Mouse (Mus musculus) retina, postnatal 7 days (tissue): ENCODE measurements at regions not wholly inside any gene's neighbourhood (a gene's known extent, or its start where the extent isn't known, plus 50 kb on each side); places are given as distances from the start of the nearest gene placed in this dataset.
"Not testable (repeated sequence)": the region's sequence is repeated elsewhere in the genome, so short reads cannot be mapped to it uniquely, and the experiment has no call there.

ENCODE experiments used
- DNase-seq: peaks from one replicate; pipeline ENCODE4 v3.0.0-alpha.2; 2012; ENCODE audit warnings: low read depth, low spot score

DNA sequence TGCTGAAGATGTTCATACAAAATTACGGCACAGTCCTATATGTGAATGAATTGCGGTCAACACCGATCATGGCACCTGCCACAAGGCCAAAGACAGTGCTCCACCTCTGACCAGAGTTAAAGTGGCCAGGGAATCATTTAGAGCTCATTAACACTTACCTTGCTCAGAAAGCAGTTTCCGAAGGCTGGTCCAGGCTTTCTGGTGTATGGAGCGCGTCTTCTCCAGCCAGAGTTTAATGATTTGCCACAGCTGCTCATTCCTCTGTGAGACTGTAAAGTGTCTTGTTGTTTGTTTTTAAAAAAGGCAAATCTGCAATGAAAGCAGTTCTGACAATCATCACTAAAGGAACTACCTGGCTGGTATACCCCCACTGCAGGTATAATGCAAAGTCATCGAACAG lies 256.7 kb downstream of the Nfkbiz start:
- no peak for DNase-seq

DNA sequence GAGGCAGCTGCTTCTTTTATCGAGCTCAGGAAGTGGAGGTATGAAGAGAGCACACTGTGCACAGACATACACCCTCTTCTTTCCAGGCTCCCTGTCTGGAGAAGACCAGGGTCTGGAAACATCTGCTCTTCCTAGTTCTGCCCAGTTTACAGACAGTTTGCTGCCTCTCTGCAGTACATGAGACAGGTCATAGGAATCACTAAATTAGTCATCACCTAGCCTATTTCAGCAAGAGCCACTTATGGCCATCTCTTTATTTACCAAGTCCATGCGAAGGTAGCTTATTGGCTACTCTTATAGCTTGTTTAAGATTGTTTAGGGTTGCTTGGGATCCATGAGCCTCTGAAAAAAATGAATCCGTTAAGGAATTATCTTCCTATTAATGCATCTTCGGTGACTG lies 257.9 kb downstream of the Nfkbiz start:
- no peak for DNase-seq

DNA sequence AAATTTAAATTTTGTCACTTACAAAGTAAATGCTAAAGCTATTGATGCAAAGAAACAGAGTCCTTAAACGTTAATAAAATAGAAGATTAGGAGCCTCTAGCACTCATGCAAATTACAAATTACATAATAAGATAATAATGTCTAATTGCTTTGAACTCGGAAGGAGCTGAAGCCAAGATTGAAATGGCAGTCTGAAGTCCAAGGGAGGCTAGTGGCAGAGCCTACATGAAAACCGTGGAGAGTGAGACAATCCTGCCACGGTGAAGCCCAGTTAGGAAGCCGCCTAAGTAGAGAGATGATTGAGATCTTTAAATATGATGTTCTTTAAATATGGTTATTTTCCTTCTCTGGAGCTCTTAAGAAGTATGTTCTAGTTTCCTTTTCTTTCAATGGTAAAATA lies 260.0 kb downstream of the Nfkbiz start:
- DNase-seq, result no peak

DNA sequence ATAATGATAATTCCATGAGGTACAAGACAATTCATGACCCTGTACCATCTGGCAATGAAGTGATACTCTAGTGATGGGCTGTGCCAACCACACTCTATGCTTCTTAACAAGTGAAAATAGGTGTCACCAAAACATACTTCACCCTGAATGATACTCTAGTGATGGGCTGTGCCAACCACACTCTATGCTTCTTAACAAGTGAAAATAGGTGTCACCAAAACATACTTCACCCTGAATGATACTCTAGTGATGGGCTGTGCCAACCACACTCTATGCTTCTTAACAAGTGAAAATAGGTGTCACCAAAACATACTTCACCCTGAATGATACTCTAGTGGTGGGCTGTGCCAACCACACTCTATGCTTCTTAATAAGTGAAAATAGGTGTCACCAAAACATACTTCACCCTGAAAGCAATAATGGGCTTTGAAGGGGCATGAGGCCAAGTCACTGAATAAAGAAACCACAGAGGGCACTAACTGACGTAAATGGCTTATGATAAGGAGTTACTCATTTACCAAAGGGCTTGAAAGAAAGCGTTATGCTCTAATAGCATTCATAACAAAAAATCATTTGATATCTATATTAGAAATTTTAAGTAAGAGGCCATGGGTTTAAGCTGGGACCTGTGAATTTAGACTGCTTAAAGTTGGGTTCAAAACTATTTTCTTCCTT lies 263.0 kb downstream of the Nfkbiz start:
- not testable (repeated sequence) for DNase-seq

DNA sequence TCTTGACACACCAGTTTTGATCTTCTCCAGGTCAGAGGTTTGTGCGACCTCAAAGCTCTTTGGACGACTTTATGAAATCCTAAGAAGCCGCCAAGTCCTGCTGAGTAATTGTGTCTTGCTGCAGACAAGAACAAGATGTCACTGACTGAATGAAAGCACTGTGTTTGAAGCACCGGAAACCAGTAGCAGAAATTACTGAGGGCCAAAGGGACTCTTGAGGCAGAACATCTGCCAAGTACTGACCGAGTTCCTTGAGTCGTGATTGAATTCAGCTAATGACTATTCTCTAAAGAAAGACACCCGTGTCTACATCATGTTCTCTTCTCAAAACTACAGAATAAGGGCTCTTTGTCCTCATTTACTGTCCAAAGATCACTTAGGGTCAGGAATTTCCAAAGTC lies 267.6 kb downstream of the Nfkbiz start:
- DNase-seq, result no peak

DNA sequence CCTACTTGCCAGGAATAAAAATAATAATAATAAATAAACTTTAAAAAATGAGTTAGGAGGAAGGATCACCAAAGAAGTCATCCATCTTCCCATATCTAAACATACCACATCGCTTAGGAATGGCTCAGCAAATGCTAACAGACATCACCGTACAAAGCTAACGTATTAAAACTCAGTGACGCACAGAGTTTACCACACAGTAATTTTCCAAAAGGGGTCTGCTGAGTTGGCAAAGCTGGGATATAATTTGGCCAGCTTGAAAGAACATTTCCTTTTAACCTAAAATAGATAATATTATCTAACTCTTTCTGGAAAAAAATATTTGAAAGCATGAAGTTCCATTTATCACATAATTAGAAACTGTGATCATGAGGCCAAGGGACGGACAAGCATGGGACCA lies 268.6 kb downstream of the Nfkbiz start:
- DNase-seq, result no peak

DNA sequence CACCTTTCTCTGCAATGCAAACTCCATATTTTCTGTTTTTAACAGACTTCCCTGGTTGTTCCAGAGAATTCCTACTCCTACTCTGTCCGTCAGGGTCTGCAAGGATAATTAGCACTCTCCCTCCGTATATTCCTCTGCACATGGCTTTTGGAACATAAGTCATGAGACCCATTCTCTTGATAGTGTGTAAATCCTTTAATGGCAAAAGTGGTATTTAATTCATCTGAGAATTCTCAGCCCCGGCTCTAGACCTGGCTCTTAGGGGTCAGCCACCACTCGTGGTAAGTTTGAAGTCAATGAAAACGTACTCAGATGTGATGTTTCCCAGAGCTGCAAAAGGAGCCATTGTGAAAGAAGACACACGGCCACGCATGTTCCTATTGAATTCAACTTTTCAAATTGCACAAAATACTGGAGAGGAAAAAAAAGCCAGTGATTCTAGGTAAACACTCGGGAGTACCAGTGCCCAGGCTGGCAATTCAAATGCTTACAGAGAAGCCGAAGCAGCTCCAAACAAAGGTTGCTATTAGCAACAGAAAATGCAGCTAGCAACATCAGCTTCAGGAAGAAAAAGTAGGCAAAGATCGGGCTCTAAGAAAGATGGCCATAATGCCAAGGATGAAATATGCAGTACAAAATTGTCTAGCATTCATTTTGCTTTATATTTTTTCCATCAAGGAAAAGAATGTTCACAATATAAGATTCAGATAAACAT lies 258.2 kb upstream of the Zpld1 start:
- DNase-seq, result no peak

DNA sequence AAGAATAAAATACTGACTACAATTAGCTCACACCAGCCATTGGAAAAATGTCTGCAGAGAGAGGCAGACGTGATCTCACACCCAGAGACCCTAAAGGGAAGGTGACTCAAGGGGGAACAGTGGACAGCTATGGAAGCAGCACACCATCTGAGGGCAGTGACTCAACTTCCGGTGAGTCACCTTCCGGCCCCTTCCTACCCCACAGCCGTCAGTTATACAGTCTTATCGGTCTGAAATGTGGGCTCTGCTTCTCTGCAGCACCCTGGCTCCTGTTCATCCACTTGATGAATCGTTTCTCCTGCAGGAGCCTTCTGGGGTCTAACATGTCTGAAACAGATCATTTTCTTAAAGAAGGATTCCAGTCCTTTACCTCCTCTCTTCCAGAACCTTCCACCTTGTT lies 257.4 kb upstream of the Zpld1 start:
- DNase-seq, result no peak

DNA sequence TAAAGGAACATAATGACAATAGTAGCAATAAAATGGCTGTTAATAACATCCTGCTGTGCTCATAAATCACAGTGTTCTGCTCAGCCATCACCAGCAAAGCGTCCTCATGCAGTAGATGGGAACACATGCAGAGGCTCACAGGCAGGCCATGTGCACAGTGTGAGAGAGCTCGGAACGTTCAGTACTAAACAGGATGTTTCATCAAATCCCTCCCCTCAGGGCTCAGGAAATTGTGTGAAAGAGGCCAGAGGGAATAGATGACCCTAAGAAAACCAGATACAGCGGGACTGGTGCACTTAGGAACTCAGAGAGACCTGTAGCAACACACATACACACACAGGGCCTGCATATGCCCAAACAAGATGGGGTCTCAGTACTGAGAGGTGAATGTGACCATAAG lies 256.1 kb upstream of the Zpld1 start:
- no peak for DNase-seq

DNA sequence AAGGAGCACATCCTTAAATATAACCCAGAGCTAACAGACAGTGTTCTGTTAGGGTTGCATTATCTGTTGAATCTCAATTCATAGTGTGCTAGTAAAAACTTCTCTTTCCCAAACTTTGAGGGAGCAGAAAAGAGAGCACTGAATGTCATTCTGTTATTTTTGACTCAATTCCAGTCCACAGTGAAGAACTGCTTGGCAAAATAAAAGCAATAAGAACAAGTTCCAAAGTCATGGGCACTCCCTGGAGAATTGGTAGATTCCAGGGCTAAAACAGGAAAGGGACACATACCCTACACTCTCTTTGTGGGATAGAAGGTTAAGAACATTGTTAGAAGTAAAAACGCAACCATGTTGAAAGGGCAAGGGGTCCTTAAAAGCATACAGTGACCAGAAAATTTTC lies 253.6 kb upstream of the Zpld1 start:
- no peak for DNase-seq

DNA sequence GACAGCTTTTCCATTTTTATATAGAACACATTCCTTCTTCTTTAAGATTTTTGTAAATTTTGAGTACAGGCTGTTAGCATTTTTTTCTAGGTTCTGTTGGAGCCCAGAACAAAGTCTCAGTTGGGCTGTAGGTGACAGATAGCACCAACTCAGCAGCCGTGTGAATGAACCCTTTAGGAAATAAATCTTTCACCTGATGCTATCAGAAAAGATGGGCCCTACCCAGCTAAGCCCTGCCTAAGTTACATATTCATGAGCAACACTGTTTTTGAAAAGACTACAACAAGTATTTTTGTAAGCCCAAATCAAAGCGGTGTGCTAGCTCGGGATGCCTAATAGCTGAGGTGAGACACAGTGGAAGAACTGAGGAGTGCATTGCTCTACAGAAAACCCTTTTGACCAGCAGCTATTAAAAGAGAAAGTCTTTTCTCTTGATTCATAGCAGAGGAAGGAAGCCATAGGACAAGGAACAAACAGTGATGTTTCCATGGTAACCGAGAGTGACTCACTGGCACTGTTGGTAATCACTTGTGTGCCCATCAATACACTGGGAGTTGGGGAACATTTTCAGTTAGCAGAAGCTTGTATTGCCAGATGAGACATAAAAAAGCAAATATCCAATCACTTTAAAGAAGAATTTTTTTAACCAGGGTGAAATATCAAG lies 253.0 kb upstream of the Zpld1 start:
- no peak for DNase-seq

DNA sequence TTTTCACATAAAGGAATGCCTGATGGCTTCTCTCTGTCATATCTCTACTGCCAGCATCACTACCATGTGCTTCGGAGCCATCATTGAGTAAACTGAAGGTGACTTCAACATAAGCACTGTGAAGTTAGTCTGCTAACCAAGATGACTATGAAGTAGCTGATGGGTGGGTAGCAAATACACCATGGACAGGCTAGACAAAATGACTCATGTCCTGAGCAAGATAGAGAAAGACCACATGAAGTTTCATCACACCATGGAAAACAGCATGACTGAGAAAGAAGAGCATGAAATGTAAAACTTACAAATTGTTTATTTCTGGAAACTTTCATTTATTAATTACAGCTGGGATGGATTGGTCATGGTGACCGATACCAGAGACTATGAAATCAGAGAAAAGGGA lies 249.3 kb upstream of the Zpld1 start:
- no peak for DNase-seq

DNA sequence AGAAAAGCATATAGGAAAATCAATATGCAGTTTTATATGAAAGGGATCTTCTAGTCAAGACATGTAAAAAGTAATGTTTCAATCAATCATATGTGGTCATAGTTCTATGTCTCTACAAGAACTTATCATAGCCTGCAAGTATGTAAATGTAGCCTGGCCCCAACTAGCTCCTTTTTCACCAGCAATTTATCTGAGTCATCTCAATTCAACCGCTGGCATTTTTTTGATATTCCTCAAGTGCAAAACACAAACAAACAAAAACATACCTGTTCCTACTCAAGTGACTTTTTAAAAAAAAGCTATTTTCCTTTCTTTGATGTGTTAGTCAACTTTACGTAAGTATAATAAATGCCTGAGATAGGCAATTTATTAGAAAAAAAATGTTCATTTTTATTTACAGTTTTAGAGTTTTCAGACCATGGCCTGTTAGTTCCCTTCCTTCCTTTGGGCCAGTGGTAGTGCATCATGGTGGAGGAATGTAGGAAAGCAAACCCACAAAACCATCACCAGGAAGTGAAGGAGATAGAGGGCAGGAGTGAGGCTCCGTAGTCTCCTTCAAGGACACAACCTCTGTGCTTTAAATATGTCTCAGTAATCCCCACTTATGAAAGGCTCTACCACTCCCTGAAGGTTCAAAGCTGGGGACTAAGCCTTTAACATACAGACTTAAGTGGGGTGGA lies 242.7 kb upstream of the Zpld1 start:
- no peak for DNase-seq

DNA sequence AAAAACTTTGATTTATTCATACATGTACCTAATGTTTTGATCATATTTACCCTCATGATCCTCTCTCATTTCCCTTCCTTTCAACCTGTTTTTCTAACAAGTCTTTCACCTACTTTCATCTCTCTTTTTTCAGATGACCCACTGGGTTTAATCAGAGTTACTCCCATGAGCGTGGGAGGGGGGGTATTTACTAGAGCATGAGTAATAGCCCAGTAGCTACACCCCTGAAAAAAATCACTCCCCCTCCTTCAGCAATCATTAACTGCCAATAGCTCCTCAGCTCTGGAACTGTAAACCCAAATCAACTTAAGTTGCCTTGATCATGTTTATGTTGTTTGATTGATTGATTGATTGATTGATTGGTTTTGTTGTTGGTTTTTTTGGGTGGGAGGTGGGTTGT lies 241.4 kb upstream of the Zpld1 start:
- no peak for DNase-seq

DNA sequence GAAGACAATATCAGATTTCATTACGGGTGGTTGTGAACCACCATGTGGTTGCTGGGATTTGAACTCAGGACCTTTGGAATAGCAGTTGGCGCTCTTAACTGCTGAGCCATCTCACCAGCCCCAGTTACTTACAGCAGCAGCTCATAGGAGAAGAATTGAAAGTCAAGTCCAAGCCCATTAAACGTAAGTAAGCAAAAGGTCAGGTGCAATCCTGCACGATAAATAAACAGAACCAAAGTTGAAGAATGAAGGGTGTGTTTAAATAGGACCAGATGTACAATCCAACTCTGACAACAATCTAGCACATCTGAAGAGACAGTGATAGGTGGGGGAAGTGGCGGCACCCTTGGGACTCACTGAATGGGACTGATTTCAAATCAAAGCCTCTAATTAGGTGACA lies 239.8 kb upstream of the Zpld1 start:
- DNase-seq, result no peak

DNA sequence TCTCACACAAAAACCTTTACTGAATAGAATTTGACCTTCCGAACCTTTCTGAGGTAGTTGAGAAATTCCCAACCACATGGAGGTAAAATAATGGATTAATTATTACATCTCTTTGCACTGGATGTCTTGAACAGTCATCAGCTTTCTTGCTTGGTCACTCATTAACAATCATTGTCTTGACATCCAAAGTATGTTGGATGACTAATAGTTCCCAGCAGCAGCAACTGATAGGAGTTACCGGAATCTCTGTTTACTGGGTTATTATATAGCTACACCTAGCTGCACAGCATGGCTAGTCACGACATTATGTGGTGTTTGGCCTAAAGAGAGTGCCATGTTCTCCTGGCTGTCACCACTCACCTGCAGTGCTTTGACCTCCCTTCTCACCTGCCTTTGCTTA lies 234.9 kb upstream of the Zpld1 start:
- no peak for DNase-seq

DNA sequence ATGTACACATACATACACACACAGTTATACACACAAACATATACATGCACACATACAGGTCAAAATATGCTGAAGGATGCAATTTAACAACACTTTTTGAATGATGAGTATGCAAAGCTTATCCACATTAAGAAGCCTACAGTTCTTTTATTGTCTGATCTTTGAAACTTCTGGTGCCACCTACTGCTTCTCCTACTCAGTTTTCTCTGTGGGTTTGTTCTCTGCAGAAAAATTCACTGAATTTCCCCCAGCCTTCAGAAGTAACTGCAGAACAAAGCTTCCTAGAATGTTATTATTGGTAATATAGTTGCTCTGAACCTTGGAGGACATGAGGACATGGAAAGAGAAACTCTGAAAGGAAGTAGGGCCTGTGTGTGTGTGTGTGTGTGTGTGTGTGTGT lies 233.1 kb upstream of the Zpld1 start:
- DNase-seq, result no peak

DNA sequence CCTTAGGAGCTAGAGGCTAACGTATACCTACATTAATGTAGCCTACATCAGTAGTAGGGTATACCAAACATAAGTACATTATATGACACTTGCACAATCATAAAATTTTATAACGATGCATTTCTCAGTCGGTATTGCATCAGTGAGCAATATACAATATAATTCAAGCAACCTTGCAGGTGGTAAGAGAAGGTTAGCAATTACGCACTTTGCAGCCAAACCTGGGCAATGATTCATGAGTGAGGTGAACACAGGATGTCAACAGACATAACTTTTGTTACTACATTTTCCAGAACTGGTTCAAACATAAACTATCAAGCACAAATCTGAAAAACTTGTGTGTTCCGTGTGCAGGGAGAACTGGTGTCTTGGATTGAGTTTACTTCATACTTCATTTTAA lies 229.9 kb upstream of the Zpld1 start:
- no peak for DNase-seq

DNA sequence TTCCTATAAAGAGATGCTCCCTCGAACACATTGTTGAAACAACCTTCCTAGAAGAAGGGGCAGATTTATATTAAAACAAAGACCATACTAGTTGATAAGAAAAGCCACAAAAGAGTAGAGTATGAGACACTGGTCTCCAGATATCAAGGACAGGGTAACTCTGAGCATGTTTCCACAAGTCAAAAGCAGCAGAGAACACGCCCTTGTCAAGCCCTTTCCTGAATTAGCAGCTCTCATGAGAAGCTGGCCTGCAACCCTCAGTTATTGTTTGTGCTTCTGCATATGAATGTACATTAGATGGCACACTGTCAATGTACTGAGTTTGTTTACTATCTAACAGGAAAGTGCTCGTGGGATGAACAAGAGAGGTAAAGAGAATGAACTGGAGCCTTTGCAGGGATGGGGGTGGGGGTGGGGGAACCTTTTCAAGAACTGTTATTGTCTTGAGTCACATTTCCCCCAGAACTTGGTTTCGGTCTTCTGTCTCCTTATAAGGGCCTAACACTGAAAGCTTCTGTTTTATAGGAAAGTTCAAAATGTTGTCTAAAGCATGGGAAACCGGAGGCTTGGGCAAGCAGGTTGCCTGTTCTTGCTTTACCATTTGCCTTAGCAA lies 228.6 kb upstream of the Zpld1 start:
- DNase-seq, result no peak

DNA sequence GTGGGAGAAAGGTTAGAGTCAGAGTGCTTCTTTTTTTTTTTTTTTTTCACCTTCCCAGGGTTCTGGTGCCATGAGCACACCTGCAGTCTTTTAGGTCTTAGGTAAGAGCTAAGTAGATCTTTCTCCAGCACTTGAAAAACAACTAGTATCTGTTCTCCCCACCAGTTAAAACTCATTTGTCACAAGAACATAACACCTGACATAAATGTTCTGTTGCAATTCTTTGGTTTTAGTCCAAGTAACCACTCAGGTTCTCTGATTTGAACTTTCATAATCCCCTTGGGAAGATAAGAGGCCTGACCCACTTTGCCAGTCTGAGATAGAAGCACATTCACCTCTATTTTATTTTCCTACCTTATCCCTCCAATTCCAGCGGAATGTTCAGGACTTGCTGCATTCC lies 225.5 kb upstream of the Zpld1 start:
- DNase-seq, result no peak

DNA sequence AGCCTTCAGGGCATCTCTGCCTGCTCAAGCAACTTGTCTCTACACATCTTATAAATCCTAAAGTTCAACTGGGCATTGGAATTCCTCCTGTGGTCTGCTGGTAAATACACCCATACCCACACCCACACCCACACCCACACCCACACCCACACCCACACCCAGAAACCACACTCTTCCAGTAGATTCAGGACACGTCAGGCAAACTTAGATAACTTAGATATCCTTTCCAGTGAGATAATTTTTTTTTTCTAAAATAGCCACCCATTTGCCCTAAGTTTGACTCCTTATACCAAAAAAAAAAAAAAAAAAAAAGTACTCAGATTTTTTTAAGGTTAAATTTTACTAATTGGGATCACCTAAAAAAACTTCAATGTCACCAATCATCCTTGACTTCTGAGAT lies 224.5 kb upstream of the Zpld1 start:
- DNase-seq, result no peak

DNA sequence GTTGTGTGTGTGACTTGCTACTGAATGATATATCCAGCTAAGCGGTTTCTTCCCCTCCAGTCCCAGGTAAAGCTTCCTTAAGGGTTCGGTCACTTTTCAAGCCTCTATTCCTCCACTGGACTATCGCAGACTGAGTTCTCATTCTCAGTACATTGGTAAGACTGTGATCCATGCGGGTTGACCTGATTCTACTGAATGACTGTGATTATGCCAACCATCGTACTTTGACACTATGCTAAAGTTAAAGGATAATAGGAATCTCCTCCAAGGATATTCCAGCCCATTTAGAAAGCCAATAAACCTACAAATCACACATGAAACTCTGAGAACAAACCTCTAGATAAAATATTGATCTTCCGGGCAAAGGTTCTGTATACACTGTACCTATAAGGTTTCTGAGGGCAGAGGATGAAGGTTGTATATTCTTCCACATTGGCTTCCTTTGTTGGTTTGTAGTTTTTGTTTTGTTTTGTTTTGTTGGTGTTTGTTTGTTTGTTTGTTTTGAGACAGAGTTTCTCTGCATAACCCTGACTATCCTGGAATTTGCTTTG lies 223.7 kb upstream of the Zpld1 start:
- DNase-seq, result no peak
